Mouse (Mus musculus): ENCODE results near the gene Armc12.
A peak's percentile ranks its signal among the peaks of the same experiment; 100 is the strongest.
"Not testable (repeated sequence)": the region's sequence is repeated elsewhere in the genome, so short reads cannot be mapped to it uniquely, and the experiment has no call there.

Gene Armc12

GRCm38 (mm10) chr17:28533327-28533726 is 2.7 kb downstream of the Armc12 start:
- no peak for DNase-seq

GRCm38 (mm10) chr17:28537881-28538280 is 7.3 kb downstream of the Armc12 start:
- DNase-seq, result no peak

- peak; percentile 21 for DNase-seq
These were observed 16.3 kb downstream of the Armc12 start for GRCm38 (mm10) chr17:28546925-28547324.

GRCm38 (mm10) chr17:28548550-28548949 is 17.9 kb downstream of the Armc12 start:
- no peak for DNase-seq

- DNase-seq, result no peak
These were observed 18.5 kb downstream of the Armc12 start, which contains the start of gene Clpsl2 for GRCm38 (mm10) chr17:28549111-28549510. Gene Clpsl2, plus strand, starts transcription at chr17:28549411.

- DNase-seq, result peak; percentile 80
These were observed 22.6 kb downstream of the Armc12 start for GRCm38 (mm10) chr17:28553040-28553793.

GRCm38 (mm10) chr17:28554021-28554420 is 23.4 kb downstream of the Armc12 start:
- not testable (repeated sequence) for DNase-seq

GRCm38 (mm10) chr17:28556635-28557396 is 26.2 kb downstream of the Armc12 start:
- DNase-seq, result no peak

- DNase-seq, result no peak
These were observed 27.2 kb downstream of the Armc12 start for GRCm38 (mm10) chr17:28557772-28558171.

- no peak for DNase-seq
These were observed 30.0 kb downstream of the Armc12 start, which contains the start of gene Clps for GRCm38 (mm10) chr17:28560598-28560997. Gene Clps, minus strand, starts transcription at chr17:28560766.

GRCm38 (mm10) chr17:28561613-28562012 is 31.0 kb downstream of the Armc12 start:
- DNase-seq, result no peak

- DNase-seq, result no peak
These were observed 34.6 kb downstream of the Armc12 start for GRCm38 (mm10) chr17:28565181-28565580.

GRCm38 (mm10) chr17:28567541-28567940 is 36.9 kb downstream of the Armc12 start:
- no peak for DNase-seq

GRCm38 (mm10) chr17:28571868-28572267 is 41.3 kb downstream of the Armc12 start:
- DNase-seq, result no peak

- DNase-seq, result no peak
These were observed 41.9 kb downstream of the Armc12 start for GRCm38 (mm10) chr17:28572521-28572920.

GRCm38 (mm10) chr17:28572941-28573340 is 42.3 kb downstream of the Armc12 start:
- DNase-seq, result no peak

GRCm38 (mm10) chr17:28575244-28576125 is 44.9 kb downstream of the Armc12 start, which contains the start of gene Lhfpl5:
Gene Lhfpl5, plus strand, starts transcription at chr17:28575641.
- peak; percentile 67 for DNase-seq

GRCm38 (mm10) chr17:28580396-28580795 is 49.8 kb downstream of the Armc12 start:
- peak; percentile 38 for DNase-seq

GRCm38 (mm10) chr17:28581056-28581455 is 50.5 kb downstream of the Armc12 start:
- no peak for DNase-seq

- DNase-seq, result no peak
These were observed 55.9 kb downstream of the Armc12 start for GRCm38 (mm10) chr17:28586509-28586908.

- DNase-seq, result no peak
These were observed 58.0 kb downstream of the Armc12 start for GRCm38 (mm10) chr17:28588591-28588990.
